Mouse (Mus musculus): ENCODE measurements around the gene Cxcr5. TPM values are rescaled to one million over a fixed set of nuclear protein-coding genes. Genes with fewer than 3 reads are reported as not detected.

Gene Cxcr5
- polyA plus RNA-seq, 1 experiment from 2014 or later: not detected

- peak overlapping the region; percentile 75 for H3K9ac ChIP-seq
- peaks cover 76% of the 10 kb centered on the region for H3K4me1 ChIP-seq (replicated peaks)
- H3K4me3 ChIP-seq: peak overlapping the region; percentile 54
- H3K9me3 ChIP-seq (replicated peaks): no peaks in the 10 kb centered on the region
- ATAC-seq (ENCODE audit: insufficient number of reproducible peaks, low FRiP score): peak; percentile 40
- peak overlapping the region; percentile 99 for H3K27ac ChIP-seq (ENCODE audit: poor library complexity, severe bottlenecking)
- WGBS: 5% methylated on average over 20 of the region's 20 CpGs
- H3K36me3 ChIP-seq: peaks cover 28% of the 10 kb centered on the region
- no peaks in the 10 kb centered on the region for H3K27me3 ChIP-seq (replicated peaks)
- H3K4me2 ChIP-seq: peak overlapping the region; percentile 92
These were observed 62.1 kb downstream of the Cxcr5 start for GRCm38 (mm10) chr9:44499356-44500162.

- H3K4me2 ChIP-seq: peak overlapping the region; percentile 92
- no peaks in the 10 kb centered on the region for H3K27me3 ChIP-seq (replicated peaks)
- ATAC-seq (ENCODE audit: insufficient number of reproducible peaks, low FRiP score): peak; percentile 73
- H3K4me3 ChIP-seq: peak overlapping the region; percentile 54
- peak overlapping the region; percentile 99 for H3K27ac ChIP-seq (ENCODE audit: poor library complexity, severe bottlenecking)
- H3K9ac ChIP-seq: peak overlapping the region; percentile 75
- H3K36me3 ChIP-seq: peaks cover 23% of the 10 kb centered on the region
- 1% methylated on average over 59 of the region's 59 CpGs for WGBS
- no peaks in the 10 kb centered on the region for H3K9me3 ChIP-seq (replicated peaks)
- peaks cover 83% of the 10 kb centered on the region for H3K4me1 ChIP-seq (replicated peaks)
These were observed 63.0 kb downstream of the Cxcr5 start for GRCm38 (mm10) chr9:44498421-44499355.

- peak overlapping the region; percentile 92 for H3K4me2 ChIP-seq
- peak overlapping the region; percentile 75 for H3K9ac ChIP-seq
- peak overlapping the region; percentile 54 for H3K4me3 ChIP-seq
- ATAC-seq (ENCODE audit: insufficient number of reproducible peaks, low FRiP score): 0 out of 2 replicates have a peak, but pooled peaks have one; percentile 14
- H3K9me3 ChIP-seq (replicated peaks): no peaks in the 10 kb centered on the region
- H3K27me3 ChIP-seq (replicated peaks): no peaks in the 10 kb centered on the region
- H3K4me1 ChIP-seq (replicated peaks): peaks cover 92% of the 10 kb centered on the region
- WGBS: 3% methylated on average over 11 of the region's 11 CpGs
- H3K27ac ChIP-seq (ENCODE audit: poor library complexity, severe bottlenecking): peak overlapping the region; percentile 99
- peaks cover 14% of the 10 kb centered on the region for H3K36me3 ChIP-seq
These were observed 63.9 kb downstream of the Cxcr5 start for GRCm38 (mm10) chr9:44497624-44498377.

- Histone ChIP-seq H3K9me3 (replicated peaks) (no peaks in the 10 kb centered on the region), H3K36me3 (peaks cover 10% of the 10 kb centered on the region), H3K4me2 (peak overlapping the region; percentile 92), H3K9ac (peak overlapping the region; percentile 75; the same call in 1 of the 2 replicates), H3K4me1 (replicated peaks) (peaks cover 100% of the 10 kb centered on the region), H3K27ac (ENCODE audit: poor library complexity, severe bottlenecking) (peak overlapping the region; percentile 99), H3K4me3 (no peak overlapping the region; the same call in 1 of the 2 replicates), H3K27me3 (replicated peaks) (no peaks in the 10 kb centered on the region)
- 53% methylated on average over 12 of the region's 12 CpGs for WGBS
- ATAC-seq (ENCODE audit: insufficient number of reproducible peaks, low FRiP score): no peak
These were observed 64.7 kb downstream of the Cxcr5 start for GRCm38 (mm10) chr9:44496803-44497461.

GRCm38 (mm10) chr9:44495810-44496344, 65.8 kb downstream of the Cxcr5 start:
- Histone ChIP-seq H3K27ac (ENCODE audit: poor library complexity, severe bottlenecking) (no peak overlapping the region), H3K4me2 (no peak overlapping the region), H3K36me3 (peaks cover under 1% of the 10 kb centered on the region; the same call in 1 of the 2 replicates), H3K4me1 (replicated peaks) (peaks cover 99% of the 10 kb centered on the region), H3K27me3 (replicated peaks) (no peaks in the 10 kb centered on the region), H3K9ac (0 out of 2 replicates have a peak overlapping the region, but pooled peaks have one; percentile 19), H3K4me3 (no peak overlapping the region), H3K9me3 (replicated peaks) (no peaks in the 10 kb centered on the region)
- WGBS: 79% methylated on average over 10 of the region's 10 CpGs
- ATAC-seq (ENCODE audit: insufficient number of reproducible peaks, low FRiP score): no peak

- Histone ChIP-seq H3K27ac (ENCODE audit: poor library complexity, severe bottlenecking) (peak overlapping the region; percentile 83), H3K9me3 (replicated peaks) (no peaks in the 10 kb centered on the region), H3K4me2 (peak overlapping the region; percentile 47), H3K4me1 (replicated peaks) (peaks cover 99% of the 10 kb centered on the region), H3K27me3 (replicated peaks) (no peaks in the 10 kb centered on the region), H3K4me3 (no peak overlapping the region), H3K9ac (peak overlapping the region; percentile 19; the same call in 1 of the 2 replicates), H3K36me3 (no peaks in the 10 kb centered on the region)
- no peak for ATAC-seq (ENCODE audit: insufficient number of reproducible peaks, low FRiP score)
- 41% methylated on average over 9 of the region's 9 CpGs for WGBS
These were observed 66.5 kb downstream of the Cxcr5 start for GRCm38 (mm10) chr9:44494863-44495809.

- 31% methylated on average over 11 of the region's 11 CpGs for WGBS
- H3K9ac ChIP-seq: peak overlapping the region; percentile 19
- peak overlapping the region; percentile 83 for H3K27ac ChIP-seq (ENCODE audit: poor library complexity, severe bottlenecking)
- peaks cover 99% of the 10 kb centered on the region for H3K4me1 ChIP-seq (replicated peaks)
- no peaks in the 10 kb centered on the region for H3K27me3 ChIP-seq (replicated peaks)
- H3K36me3 ChIP-seq: no peaks in the 10 kb centered on the region
- no peaks in the 10 kb centered on the region for H3K9me3 ChIP-seq (replicated peaks)
- H3K4me2 ChIP-seq: peak overlapping the region; percentile 47
- no peak for ATAC-seq (ENCODE audit: insufficient number of reproducible peaks, low FRiP score)
- H3K4me3 ChIP-seq: no peak overlapping the region
These were observed 67.3 kb downstream of the Cxcr5 start for GRCm38 (mm10) chr9:44494261-44494862.

- 51% methylated on average over 17 of the region's 17 CpGs for WGBS
- Histone ChIP-seq H3K27ac (ENCODE audit: poor library complexity, severe bottlenecking) (peak overlapping the region; percentile 83), H3K9me3 (replicated peaks) (no peaks in the 10 kb centered on the region), H3K4me1 (replicated peaks) (peaks cover 99% of the 10 kb centered on the region), H3K27me3 (replicated peaks) (no peaks in the 10 kb centered on the region), H3K36me3 (no peaks in the 10 kb centered on the region), H3K4me3 (no peak overlapping the region), H3K4me2 (peak overlapping the region; percentile 47), H3K9ac (peak overlapping the region; percentile 59)
- ATAC-seq (ENCODE audit: insufficient number of reproducible peaks, low FRiP score): no peak
These were observed 68.8 kb downstream of the Cxcr5 start for GRCm38 (mm10) chr9:44492631-44493461.
